Mouse (Mus musculus): Measurements from ENCODE around the gene Nosip.
A peak's percentile ranks its signal among the peaks of the same experiment; 100 is the strongest.
"Not testable (repeated sequence)": the region's sequence is repeated elsewhere in the genome, so short reads cannot be mapped to it uniquely, and the experiment has no call there.

Nosip gene

DNA sequence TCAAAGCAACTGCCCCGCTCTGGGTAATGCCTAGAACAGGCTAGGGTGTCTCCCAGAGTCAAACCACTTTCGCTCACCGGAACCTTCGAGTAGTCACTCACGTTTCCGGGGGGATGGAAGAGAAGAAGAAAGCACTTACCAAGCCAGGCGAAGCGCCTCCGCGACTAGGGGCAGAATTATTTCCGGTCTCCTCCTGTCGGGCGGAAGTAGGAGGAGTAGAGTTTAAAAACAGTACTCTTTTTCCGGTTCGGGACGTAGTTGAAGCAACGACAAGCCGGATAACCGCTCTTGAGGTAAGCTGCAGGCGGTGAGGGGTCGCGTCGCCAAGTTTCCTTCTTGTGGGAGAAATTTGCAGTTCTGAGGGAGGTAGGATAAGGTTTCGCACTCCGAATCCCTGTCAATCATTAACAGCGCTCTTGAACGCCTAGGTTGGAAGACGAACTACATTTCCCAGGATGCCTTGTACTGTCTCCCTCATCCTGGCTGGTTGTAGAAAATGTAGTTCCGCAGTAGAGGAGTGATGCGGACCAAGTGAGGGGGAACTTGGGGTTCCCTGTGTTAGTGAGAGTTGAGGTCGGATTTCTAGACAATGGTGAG, at the start of gene Nosip, which contains the start of gene Prrg2:
Nosip (plus strand) TSS at position 191 of the 597 bp plus-strand sequence.
Prrg2 (minus strand) TSS at position 439 of the 597 bp plus-strand sequence.
- peak; percentile 96 for DNase-seq (ENCODE audit: low read depth)

DNA sequence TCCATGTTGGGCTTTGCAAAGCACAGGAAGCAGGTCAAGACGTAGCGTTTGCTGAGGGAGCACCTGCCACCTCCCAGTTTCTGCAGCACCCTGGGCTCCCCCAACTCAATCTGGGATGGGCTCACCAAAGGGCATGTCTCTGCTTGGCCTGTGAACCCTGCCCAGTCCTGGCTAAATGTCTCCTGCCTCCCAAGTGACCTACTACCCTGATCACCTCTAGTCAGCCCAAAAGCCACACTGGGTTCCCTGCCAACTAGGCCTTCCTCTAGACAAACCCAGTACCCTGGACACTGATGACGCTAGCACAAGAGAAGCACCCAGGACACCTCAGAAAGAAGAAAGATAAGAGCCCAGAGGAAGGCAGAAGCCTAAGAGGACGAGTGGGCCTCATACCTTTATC, 49.4 kb upstream of the Nosip start:
- DNase-seq (ENCODE audit: low read depth), result no peak

DNA sequence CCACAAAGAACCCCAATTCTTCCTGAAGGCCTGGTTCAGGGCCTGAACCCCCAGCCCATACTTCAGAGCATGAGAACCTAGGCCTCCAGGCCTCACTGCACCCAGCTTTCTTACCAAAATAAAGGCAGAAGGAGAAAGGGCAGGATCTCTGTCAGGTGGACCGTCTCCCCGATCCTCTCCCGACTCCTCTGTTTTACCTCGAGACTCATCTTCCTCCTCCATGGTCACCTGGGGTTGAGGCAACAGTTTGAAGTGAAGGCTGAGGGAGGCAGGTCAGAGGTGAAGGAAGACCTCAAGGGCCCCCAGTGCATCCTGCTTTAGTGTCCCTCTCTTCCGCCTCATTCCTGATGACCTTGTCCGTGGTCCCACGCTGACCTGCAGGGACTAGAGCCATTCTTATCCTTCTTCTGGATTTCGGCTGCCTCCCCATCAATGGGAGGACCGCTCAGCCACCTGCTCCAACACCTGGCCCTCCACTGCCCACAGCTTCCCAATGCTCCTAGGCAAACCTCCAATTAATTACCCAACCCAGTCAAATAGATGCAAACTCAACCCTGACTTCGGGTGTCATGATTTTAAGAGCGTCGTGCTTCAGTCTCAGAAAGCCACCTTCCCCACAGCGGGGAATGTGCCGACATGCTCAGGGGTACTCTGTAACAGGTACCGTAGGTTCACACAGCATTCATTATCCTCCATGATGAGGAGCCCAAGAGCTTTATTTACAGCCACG, 48.7 kb upstream of the Nosip start:
- DNase-seq (ENCODE audit: low read depth), result no peak

DNA sequence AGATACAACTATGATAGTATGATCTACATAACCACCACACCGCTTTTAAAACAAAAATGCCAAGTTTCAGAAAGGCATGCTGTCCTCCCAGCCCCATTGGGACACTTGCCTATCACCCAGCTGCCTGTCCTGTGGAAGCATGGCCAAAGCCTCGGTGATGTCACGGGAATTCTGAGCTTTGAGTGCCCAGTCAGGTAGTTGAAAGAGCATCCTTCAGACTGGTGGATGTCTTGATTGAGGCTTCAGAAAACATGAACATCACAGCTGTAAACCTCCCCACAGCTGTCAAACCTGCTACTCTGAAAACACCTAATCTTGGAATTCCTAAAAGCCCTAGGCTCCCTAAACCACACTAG, 48.2 kb upstream of the Nosip start:
- DNase-seq (ENCODE audit: low read depth), result no peak

DNA sequence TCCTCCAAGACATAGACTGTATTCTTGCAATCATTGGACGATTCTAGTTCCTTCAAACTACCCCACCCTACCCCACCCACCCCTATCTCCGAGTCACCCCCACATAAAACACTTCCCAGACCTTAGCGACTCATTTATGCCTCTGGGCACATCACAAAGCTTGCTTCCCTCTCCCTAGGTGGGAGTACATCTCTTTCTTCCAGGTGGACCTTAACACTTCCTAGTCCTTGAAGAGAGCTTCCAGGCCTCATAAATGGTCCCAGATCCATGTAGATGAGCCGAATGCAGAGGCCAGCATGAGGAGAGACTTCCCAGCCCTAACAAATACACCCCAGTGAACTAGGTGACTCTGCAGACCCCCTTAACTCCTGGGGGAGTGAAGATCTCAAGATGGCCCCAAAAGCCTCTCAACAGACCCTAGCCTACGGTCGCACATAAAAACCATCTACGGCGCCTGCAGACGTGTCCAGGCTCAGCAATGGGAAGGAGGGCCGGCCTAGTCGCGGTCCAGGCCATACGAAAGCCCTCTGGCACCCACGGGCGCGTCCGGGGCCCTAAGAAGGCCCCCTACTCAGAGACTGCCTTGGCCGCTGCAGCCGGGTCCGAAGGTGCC, 46.8 kb upstream of the Nosip start:
- DNase-seq (ENCODE audit: low read depth), result no peak

DNA sequence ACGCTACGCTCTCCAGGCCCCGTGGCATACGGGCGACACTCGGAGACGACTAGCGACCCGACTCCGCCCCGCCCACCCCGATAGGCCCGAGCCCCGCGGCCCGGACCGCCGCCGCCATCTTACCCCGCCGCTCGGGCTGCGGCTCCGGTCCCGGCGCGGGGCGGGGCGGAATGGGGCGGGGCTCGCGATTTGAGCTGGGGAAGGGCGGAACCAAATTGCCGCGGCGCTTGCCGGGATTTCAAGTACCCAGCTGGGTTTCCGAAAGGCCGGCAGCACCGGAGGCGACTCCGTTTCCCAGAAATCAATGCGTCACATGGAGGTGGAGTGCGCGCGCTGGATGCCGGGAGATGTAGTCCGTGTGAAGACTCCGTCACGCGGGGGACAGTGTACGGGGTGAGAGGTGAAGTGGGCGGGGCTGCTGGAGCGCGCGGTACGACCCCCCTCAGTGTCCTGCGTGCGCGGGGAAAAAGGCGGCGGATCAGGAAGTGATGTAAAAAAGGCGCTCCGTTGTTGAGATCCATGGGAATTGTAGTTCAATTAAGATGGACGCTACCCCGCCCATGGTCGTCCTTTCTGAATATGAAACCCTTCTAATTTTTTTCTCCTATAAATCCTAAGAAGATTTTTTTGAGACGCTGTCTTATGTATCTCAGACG, 46.1 kb upstream of the Nosip start, which contains the start of gene Scaf1:
Scaf1 (minus strand) TSS at position 407 of the 656 bp plus-strand sequence.
- peak; percentile 99 for DNase-seq (ENCODE audit: low read depth)

DNA sequence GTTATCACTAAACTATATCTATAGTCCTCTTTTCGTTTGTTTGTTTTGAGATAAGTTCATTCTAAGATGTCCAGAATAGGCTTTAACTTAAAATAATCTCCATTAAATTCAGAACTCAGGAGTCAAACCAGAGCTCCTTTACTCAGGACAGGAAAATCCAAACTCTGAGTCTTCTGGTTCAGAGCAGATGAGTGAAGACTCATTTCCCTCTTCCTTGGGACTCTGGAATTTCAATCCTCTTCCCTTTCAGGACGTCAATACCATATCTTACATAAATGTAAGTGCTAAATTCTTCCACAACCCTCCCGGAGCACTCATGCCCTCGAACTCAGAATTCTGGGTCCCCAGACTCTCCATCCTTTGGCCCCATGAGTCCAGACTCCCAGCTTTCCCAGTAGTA, 45.5 kb upstream of the Nosip start:
- DNase-seq (ENCODE audit: low read depth), result no peak

DNA sequence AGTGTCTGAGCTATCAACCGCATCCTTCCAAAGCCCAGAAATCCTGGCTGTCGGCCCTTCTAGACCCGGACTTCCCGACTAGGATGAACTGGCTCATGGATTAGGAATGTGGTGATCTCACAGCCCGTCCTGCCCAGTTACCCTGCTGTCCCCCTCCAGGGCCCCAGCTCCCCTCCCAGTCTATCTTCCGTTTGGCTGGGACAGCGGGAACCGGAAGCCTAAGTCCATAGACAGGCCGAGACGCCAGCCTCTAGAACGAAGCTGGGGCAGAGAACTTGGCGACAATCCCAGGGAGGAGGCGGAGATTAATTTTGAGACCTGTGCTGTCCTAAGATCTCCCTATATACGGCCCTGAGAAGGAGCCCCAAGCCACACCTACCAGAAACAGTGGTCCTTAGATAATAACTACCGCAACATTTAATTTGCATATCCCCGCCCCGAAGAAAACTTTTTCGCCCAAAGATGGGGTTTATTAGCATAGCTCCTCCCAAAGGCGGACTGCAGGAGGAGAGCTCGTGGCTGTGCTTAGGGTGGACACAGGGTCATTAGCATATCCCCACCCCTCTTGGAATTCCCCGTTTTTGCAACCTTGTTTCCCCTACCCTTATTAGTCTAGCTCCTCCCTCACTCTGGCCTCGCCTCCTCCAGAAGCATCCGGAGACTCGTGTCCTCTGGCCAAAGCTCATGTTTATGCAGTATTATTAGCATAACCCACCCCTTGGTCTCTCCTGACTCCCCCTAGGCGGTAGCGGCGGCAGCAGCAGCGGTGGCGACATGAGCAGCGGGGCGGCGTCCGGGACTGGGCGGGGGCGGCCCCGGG, 44.8 kb upstream of the Nosip start, which contains the start of gene Rras:
Rras (plus strand) TSS at position 720 of the 820 bp plus-strand sequence.
- DNase-seq (ENCODE audit: low read depth), result peak; percentile 100

DNA sequence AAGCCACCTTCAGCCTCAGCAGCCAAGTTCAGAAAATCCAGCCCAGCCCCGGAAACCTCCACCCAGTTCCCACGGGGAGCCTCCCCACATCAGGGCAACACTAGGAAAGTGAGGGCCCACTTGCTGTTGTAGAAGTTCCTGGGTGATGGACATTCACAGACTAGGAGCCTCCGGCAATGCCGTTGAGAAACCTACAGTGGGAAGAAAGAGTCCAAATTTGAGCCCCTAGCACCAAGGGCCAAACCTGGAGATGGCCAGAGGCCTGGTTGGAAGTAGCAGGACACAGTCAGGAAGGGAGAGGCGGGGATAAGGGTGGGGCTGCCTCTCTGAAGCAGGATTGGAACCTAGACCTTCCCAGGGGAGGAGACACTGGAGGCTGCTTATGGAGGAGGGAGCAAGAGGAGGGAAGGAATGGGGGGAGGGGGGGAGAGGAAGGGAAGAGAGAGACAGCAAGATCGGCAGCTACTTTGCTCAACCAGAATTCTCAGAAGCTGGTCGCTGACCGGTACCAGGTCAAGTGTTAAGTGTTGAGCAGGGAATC, 43.1 kb upstream of the Nosip start:
- DNase-seq (ENCODE audit: low read depth), result peak; percentile 87

DNA sequence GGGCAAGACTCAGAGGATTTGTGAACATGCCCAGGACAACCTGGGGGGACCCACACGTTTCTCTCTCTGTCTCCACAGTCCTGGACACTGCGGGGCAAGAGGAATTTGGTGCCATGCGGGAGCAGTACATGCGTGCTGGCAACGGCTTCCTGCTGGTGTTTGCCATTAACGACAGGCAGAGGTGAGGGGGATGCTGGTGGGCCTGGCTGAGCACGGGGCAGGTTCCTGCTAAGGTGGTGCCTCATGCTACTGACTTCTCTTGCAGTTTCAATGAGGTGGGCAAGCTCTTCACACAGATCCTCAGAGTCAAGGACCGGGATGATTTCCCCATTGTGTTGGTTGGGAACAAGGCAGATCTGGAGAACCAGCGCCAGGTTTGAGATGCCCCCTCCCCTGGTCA, 42.0 kb upstream of the Nosip start:
- DNase-seq (ENCODE audit: low read depth), result no peak

DNA sequence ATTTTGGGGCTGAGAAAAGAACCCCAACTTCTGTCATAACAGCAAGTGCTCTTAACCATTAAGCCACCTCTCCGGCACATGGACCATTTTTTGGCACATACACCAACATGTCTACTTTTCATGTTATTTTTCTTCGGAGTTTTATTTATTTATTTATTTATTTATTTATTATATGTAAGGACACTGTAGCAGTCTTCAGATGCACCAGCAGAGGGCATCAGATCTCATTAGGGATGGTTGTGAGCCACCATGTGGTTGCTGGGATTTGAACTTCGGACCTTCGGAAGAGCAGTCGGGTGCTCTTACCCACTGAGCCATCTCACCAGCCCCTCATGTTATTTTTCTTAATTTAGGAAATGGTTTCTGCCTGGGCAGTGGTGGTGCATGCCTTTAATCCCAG, 38.5 kb upstream of the Nosip start:
- DNase-seq (ENCODE audit: low read depth), result not testable (repeated sequence)

DNA sequence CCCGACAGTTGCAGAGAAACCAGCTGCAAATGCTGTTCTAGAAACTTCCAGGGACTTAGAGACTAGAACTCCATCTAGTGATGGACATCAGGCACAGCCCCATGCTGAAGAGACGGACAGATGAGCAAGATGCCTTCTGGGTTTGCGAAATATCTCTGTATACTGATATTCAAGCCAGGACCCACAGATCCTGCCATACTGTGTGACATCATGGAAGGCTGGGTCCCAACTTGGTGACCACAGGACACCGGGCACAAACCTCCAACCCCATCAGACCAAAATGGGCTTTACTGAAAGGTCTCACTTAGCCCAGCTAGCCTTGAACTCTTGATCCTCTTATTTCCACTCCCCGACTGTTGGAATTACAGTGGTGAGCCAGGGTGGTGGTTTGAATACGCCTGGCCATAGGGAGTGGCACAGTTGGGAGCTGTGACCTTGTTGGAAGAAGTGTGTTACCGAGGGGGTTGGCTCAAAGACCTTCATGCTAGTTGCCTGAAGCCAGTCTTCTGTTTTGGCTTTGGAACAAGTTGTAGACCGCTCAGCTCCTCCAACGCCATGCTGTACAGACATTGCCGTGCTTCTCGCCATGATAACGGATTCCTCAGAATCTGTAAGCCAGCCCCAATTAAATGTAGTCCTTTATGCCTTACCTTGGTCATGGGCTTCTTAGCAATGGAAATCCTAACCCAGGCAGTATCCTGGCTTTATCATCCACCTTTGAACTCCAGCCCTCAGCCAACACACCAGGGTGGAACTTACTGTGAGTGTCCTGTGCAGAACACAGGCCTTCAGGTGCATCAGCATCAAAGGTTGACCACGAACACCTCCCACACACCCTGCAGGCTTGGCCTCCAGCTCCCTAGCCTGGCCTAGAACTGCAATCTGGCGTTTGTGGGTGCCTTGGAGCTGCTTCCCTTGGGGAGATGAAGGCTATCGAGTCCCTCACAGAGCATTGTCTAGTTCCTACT, 37.7 kb upstream of the Nosip start:
- no peak for DNase-seq (ENCODE audit: low read depth)

DNA sequence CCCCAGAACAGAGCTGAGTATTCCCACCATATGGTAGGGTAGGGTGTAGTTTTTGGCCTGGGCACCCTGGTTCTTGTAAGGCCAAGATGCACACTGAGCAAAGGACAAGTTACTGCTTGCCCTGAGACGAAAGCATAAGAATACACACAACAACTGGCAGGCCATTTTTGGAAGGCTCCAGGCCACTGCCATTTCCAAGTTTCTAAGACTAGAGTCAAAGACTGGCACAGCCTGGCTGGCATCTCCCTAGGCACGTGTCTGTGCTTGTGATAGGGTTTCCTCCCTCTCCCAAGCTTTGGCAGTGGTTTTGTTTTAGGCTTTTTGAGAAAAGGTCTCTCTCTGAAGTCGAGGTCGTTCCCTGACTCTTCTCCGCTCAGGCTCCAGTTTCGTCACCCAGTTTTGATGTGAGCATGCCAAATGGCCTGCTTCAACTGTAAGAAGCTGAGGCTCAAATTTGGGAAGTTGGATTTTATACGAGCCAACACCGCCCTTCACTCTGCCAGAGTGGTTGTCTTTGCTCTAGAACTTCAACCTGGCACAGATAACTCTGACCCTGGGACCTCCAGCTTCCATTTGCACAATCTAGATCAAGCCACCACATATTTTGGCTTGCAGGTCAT, 36.5 kb upstream of the Nosip start:
- no peak for DNase-seq (ENCODE audit: low read depth)

DNA sequence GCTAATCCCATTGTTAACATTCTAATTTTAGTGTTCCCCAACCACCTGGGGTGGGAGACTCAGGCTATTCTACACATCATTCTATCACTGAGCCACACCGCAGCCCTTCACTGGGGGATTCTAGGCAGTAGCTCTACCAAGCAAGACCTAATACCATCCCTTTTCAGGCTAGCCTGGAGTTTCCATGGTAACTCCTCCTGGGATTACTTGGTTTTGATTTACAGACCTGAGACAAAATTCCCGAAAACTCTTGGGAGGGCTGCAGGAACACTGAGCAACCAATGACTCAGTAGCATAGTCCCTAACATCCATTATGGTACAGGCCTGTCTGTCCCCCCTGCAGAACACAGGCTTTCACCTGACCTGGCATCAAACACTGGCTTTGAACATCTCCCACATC, 36.0 kb upstream of the Nosip start:
- no peak for DNase-seq (ENCODE audit: low read depth)

DNA sequence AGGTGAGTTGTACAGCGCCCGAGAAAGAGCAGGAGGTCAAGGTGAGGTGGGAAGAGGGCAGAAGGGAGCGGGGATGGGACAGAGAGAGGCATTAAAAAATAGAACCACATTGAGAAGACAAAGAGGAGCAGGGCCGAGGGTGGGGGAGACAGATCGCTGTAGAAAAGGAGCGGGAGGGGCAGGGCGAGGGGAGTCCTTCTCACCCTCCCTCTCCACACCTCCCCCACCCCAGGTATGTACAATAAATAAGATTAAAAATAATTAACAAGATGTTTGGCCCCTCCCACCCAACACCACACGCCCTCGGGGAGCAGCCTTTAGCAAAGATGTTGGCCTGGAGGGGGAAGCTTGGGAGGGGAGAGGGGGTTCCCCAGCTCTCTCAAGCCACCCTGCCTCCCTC, 34.5 kb upstream of the Nosip start:
- DNase-seq (ENCODE audit: low read depth), result no peak

DNA sequence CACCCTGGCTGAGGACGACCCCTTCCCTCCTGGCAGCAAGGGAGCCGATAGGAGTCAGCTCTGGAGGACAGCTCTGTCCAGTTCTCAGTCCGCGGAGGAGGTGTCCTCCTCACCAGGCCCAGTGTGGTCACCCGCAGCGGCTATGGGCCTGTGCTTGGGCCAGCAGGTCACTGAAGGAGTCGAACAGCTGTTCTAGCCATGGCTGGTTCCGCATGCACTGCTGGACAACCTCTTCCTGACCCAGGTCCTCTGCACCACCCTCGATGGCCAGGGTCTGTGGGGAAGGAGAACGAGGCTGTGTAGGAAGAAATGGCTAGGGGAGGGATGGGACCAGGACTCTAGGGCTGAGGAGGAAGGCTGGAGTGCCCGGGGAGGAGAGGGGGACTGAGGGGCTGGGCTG, 33.9 kb upstream of the Nosip start:
- no peak for DNase-seq (ENCODE audit: low read depth)

DNA sequence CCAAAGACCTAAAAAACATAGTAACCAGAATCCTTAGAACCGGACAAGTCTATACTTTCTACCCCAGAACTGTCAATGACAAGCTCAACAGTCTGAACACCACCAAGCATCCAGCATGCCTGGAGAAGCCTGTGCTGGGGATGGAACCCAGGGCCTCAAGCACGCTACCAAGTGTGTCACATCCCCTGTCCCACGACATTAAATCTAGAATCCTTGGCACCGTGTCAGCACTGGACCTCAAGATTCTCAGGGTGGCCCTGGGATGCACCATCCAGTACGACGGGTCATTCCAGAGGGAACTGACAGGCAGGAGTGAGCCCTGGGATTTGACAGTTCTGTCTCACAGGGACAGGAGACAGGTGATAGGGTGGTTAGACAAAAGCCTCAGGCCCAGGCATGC, 32.2 kb upstream of the Nosip start:
- DNase-seq (ENCODE audit: low read depth), result no peak

DNA sequence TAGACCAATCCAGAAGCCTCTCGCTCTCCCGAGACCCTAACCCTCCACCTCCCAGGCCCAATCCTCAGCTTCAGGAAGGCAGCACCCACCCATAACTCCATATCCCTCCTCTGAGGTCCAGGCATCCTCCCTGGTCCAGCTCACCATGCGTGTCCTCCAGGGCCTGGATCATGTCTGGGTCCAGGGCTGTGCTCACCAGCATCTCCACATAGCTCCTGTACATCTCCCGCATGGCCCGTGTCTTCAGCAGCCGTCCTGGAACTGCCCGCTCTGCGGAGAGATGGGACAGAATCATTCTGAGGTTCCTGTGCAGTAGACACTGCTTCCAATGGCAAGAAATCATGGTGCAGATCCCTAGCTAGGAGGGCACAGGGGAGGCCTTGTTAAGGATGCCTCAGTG, 31.4 kb upstream of the Nosip start:
- DNase-seq (ENCODE audit: low read depth), result no peak

DNA sequence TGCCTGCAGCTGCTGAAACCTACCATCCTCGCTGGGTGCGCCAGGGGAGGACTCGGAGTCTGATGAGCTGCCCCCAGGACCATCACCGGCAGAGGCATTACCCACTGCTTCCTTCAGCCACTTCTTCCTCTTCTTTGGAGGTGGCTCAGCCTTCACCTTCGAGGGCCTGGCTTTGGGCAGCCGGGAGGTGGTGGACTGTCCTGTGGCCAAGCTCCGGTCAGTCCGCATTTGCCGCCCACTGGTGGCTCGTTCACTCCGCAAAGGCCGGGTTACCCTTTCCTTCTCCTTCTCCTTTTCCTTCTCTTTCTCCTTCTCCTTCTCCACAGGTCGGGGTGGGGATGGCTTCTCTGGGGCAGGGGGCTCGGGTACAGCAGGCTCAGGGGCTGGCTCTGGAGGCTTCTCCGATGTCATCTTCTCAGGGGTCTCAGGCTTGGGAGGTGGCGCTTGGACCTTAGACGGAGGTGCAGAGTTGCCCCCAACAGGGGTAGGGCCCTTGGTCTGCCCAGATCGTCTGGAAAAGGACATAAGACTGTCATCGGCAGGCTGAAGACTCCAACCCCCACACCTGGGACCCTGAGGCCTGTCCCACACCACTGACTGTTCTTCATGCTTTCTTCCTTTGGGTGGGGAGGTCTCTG, 28.4 kb upstream of the Nosip start:
- no peak for DNase-seq (ENCODE audit: low read depth)

DNA sequence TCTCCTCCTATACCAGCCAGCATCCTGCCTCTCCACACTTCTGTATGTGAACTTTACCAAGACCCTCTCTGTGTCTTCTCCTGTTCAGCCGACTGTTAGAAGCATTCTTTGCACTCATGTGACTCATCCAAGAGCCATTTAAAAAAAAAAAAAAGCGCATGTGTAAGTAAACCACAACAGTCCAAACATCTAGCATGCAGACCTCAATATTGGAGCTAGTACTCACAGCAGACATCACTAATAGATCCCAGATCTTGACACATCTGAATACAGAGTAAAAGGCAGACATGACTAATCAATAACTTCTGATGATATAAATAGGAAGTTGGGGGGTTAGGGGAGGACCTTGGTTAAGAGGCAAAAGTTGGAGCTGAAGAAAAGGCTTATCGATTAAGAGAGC, 26.6 kb upstream of the Nosip start:
- DNase-seq (ENCODE audit: low read depth), result no peak
